Mouse (Mus musculus) CD8-positive naive resting alpha-beta T cell, adult 57 days (primary cell): ENCODE results near the gene Sh2d1b2. TPM values are rescaled to one million over a fixed set of nuclear protein-coding genes. Genes with fewer than 3 reads are reported as not detected.

ENCODE experiments used
- total RNA-seq: library from RNA; stranded (reverse); gene quantifications from one replicate; pipeline ENCODE4 v1.2.4, GENCODE M21; 2023

Gene Sh2d1b2
- not detected for total RNA-seq

DNA sequence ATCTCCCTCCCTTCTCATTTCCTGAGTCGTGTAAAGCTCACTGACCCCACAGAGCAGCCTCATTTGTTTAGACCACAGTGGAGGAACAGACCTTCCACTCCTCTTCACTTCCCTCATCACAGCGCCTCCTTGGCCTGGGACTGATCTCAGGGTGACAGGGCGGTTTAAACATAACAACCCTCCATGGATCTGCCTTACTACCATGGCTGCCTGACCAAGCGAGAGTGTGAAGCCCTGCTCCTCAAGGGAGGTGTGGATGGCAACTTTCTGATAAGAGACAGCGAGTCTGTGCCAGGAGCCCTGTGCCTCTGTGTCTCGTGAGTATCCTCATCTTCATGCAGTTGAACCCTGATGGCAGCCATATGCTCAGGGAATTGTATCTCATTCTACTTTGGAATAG is at the start of gene Sh2d1b2:
Sh2d1b2 (plus strand) TSS at position 62 of the 400 bp plus-strand sequence.

DNA sequence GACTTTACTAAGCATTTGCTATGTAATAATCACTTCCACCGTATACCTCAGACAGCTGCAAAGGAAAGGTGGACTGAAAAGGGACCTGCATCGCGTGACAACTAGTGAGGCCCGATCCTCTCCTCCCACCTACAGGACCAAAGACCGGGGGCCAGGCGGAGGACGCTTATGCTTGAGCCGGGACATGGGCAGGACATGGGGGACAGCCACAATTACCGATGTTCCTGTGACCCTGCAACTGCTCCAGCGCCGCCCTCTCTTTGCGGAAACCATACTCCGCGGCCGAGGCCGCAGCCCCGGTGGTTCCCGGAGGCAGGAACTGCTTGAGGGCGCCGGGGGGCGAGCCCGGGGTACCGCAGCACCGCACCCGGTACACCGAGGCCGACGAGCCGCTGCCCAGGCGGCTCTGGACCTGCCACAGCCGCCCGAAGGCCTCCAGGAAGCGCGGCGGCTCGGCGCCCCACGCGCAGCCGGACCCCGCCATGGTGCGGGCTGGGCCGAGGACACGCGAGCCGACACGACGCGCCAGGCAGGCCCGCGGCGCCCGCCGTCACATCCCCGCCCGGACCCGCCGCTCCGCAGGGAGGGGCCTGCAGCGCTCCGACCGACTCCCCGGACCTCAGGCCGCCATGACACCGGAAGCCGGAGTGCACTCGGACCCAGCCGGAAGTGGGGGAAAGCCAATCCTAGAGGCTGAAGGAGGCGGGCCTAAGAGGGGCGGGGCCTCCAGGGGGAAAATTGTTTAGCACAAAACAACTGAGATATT is 17.6 kb upstream of the Sh2d1b2 start, which contains the start of gene Uhmk1:
Uhmk1 (minus strand) TSS at position 641 of the 766 bp plus-strand sequence.

DNA sequence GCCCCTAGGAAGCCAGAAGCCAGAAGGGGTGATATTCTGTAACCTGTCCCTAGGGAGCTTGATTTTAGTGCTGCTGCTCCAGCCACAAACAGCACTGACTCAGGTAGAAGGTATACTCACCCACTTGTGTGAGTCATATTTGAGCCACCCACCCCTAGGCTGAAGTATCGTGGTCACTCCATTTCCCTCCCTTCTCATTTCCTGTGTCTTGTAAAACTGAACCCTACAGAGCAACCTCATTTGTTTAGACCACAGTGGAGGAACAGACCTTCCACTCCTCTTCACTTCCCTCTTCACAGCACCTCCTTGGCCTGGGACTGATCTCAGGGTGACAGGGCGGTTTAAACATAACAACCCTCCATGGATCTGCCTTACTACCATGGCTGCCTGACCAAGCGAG is 44.5 kb downstream of the Sh2d1b2 start, which contains the start of gene Sh2d1b1:
Sh2d1b1 (plus strand) TSS at position 305 of the 400 bp plus-strand sequence.

Other genes with a start within 250 kb of the Sh2d1b2 start
- not detected for gene Ddr2, start 122.0 kb upstream of the Sh2d1b2 start, total RNA-seq
- gene Uap1, start 57.8 kb upstream of the Sh2d1b2 start, total RNA-seq = 30.6 TPM
- 47.9 TPM for gene Uhmk1, start 17.4 kb upstream of the Sh2d1b2 start, total RNA-seq
- gene Sh2d1b1, start 44.6 kb downstream of the Sh2d1b2 start, total RNA-seq = not detected
- gene Gm7694, start 73.6 kb downstream of the Sh2d1b2 start, total RNA-seq = 0.18 TPM
- not detected for gene Spata46, start 76.1 kb downstream of the Sh2d1b2 start, total RNA-seq